Mouse (Mus musculus) bone marrow, adult 2 months (tissue): ENCODE results near the gene Col5a3.

Experiments used
- CTCF ChIP-seq: fragments of 200-500 bp; IDR thresholded peaks from 2 replicates; pipeline ENCODE4 v1.5.1; 2011; ENCODE audit warnings: low read length, control low read depth; ENCODE audit not compliant: control insufficient read depth, insufficient read depth
- POLR2A ChIP-seq: fragments of 200-500 bp; IDR thresholded peaks from 2 replicates; pipeline ENCODE4 v1.6.1; 2011; ENCODE audit warnings: low read depth, mild to moderate bottlenecking, control low read depth, low read length, borderline replicate concordance; ENCODE audit not compliant: control insufficient read depth

GRCm38 (mm10) chr9:20727601-20728113 lies 87.2 kb downstream of the Col5a3 start:
- TF ChIP-seq CTCF (no peak), POLR2A (no peak)
